Mouse (Mus musculus) right cerebral cortex, postnatal 14 days (tissue): ENCODE results near the gene Wbp2.
"Not testable (repeated sequence)": the region's sequence is repeated elsewhere in the genome, so short reads cannot be mapped to it uniquely, and the experiment has no call there.

ENCODE experiments used
- DNase-seq: peaks from one replicate; pipeline ENCODE4 v3.0.0; 2022

Wbp2 gene

DNA sequence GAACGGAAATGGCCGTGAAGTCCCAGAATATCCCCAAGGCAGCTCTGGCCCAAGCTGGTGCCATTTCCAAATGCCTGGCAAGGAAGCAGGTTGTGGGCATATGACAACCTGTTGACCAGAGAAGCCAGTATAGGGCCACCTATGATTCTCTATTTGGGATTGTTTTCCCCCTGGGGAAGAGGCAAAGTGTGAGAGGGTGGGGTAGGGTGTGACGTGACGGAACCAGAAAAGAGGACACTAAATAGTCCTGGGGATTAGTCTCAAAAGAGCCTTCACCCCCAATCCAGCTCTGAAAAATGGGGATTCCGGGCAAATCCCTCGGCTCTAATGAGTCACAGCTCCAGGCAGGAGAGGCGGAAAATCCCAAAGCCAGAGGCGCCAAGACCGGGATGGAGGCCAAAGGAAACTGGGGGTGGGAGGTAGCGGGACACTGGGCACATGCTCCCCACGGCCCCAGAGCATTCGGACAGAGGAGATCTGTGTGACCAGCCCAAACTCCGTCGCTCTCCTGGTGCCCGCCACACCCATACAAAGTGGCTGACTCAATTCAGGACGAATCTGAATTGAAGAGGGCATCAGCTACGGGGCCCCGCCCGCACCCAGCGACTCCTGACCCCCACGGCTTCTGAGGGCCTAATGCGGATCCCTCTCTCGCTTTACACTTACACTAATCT is 21.8 kb upstream of the Wbp2 start:
- no peak for DNase-seq

DNA sequence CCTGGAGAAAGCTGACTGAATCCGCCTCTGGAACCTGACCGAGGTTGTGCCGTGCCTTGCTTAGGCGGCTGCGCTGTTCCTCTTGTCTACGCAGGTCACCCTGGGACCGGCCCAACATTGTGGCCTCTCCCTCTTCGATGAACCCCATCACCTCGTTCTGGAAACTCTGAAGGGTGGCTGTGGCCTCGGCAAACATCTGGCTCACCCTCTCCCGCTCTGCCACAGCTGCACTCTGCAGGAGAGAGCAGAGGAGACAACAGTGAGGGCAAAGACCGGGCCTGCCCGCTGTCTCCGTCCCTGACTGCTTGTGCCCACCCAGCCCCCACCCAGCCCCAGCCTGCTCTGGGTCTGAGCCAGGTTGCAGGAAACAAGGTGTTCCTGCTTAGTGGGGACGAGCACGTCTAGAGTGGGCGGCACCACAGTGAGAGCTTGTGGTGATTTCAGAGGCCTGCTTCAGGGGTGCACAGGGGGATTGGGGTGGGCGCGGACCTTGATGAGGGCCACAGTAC is 21.0 kb upstream of the Wbp2 start:
- no peak for DNase-seq

DNA sequence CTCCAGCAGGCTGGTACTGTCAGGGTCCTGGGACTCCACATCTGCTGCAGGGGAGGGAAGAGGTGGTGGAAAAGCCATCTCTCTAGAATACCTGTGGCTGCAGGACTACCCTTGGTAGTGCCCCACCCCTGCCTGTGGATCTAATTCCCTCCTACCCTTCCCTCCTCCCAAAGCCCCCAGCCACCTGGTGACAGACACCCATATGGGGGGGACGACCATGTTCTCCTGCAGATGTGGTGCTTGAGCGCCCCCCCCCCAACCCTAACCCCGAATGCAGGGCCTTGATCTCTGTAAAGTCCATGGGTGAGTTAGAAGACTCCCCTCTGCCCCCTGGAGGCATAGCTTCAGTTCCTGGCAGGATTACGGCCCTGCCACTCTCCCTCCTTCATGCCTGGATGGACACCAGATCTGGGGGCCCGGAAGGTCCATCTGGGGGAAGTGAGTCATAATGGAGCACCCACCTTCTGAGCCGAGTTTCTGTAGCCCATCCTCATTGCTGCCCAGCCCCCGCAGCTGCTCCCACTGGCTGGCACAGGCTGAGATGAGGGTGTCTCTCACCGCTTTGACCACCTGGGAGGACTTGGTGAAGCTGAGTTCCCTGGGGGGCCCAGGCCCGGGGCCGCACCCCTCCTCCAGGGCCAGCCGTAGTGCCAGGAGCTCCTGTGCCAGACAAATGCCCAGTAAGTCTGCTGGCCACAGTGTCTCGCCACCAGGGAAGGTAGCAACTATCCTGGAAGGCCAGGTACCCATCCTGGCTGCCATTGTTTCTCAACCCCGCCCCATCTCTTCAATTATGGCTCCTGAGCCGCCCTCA is 20.4 kb upstream of the Wbp2 start:
- no peak for DNase-seq

DNA sequence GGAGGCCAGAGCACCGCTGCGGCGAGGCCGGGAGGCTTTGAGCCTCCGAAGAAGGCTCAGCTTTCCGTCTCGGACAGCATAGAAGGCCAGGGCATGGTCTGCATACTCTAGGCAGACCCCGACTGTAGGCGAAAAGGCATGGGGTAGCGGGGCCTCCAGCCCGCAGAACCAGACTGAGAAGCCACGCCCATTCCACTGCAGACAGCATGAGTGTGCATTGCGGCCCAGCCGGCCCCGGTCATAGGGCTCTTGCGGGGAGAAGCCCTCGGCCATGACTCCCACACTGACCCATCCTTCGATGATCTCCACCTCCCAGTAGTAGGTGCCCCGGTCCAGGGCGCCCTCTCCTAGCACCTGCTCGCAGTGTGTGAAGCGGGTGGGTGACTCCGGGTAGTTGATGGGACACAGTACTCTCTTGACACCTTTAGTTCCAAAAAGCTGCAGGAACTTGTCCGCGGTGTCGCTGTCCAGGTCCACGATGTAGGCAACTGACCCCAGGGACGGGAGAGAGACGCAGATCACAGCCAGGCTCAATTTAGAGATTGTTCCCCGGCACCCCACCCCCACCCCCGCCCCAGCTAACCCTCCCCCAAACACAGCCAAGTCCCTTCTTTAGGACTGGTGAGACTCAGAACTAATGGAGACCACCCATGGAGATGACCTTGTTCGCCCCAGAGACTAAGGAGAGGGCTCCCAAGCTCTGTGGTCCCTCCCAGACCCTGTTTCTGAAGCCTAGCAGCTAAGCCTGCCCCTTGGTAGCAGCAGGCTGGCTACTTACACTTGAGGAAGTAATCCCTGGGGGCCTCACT is 19.6 kb upstream of the Wbp2 start:
- no peak for DNase-seq

DNA sequence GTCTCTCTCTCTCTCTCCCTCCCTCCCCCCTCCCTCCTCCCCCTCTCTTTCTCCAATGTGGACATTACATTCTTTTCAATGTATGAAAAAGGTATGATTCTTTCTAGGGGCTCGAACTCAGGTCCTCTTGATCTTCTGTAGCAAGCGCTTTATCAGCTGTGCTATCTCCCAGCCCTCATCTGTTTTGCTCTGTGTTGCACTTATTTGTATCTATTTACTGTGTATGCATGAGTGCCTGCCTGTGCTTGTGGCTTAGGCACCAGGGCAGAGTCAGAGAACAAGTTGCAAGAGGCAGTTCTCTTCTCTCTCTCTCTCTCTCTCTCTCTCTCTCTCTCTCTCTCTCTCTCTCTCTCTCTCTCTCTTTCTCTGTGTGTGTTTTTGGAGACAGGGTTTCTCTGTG is 18.3 kb upstream of the Wbp2 start:
- DNase-seq, result no peak

DNA sequence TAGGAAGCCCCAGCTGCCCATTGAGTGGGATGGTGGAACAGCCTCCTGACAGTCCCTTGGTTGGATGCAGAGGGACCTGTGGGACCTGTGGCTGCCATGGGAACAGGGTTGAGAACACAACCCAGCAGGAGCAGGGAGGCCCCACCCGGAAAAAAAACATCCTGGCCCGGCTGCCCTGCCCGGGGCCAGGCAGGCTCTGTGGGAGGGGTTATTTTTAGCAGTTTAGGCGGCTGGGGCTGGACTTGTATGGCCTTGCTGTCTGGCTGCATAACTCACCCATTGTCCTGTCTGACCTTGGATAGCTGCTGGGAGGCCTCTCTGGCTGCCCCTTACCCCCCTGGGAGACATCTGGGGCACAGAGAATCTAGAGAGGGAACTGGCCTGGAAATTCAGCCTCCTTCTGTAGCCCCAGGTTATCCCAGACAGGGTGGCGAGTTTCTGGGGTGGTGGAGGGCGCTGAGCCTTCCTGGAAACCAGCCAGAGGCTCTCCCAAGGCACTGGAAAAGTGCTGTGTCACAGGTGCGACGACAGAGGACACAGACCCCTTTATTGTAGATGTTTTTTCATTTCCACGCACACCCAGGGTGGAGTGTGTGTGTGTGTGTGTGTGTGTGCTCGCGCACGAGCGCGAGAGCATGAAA is 17.3 kb upstream of the Wbp2 start:
- DNase-seq, result no peak

DNA sequence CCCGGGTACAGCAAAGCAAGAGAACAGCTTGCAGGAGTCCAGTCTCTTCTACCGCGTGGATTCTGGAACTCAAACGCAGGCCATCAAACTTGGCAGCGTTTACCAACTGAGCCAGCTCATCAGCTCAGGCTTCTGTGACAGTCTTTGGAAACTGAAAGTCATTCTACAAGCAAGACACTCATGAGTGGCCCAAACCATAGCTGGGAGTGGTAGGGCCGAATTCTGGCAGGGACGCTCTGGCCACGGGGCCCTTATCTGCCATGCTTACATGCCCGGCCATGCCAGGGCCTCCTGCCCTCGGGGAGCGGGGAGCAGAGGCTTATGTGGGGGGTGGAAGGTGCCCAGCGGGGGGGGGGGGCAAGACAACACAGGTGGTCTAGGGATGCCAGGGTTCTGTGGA is 16.8 kb upstream of the Wbp2 start:
- DNase-seq, result no peak

DNA sequence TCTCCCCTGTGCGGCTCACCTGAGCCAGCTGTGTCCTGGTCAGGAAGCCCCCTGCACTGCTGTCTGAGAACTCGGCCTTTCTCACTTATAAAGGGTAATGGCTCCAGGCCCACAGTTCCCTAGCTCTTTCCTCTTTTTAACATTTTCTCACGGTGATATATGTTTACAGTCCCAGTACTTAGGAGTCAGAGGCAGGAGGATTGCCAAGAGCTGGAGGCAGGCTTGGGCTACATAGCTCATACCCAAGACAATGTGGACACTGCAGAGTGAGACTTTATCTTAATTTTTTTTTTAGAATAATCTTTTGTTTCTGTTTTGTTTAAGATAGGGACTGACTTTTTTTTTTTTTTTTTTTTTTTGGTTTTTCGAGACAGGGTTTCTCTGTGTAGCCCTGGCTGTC is 15.7 kb upstream of the Wbp2 start:
- no peak for DNase-seq

DNA sequence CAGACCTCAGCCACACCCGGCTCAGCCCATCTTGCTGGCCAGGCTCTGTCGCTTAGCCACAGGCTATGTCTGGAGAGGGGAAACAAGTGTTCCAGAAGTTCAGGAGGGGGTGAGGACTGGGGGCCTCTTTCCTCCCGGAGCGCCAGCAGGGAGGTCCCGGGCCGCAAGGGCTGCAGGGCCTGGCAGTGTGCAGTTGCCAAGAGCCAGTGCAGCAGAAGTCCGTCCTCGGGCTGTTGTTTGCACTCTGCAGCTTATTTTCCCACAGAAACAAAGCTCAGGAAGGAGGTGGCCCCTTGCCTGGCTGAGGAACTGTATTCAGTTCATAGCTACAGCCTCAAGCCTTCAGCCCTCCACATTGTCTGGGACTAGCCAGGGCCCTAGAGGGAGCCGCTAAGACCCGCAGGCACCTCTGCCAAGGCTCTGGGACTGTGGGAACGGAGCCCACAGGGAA is 15.2 kb upstream of the Wbp2 start:
- no peak for DNase-seq

DNA sequence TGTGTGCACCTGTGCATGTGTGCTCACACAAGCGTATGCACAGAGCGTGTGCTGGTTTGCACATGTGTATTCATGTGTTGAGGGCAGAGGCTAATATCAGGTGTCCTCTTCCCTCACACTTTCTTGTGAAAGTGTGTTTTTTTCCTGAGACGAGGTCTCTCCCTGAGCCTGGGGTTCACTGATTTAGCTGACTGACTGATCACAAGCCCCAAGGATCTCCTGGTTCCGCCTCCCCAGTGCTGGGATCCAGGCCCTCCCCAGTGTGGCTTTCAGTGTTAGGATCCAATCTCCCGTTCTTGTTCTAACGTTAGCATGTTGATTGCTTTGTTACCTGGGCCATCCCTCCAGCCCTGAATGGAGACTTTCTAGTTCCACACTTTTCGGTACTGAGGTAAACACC is 14.0 kb upstream of the Wbp2 start:
- no peak for DNase-seq

DNA sequence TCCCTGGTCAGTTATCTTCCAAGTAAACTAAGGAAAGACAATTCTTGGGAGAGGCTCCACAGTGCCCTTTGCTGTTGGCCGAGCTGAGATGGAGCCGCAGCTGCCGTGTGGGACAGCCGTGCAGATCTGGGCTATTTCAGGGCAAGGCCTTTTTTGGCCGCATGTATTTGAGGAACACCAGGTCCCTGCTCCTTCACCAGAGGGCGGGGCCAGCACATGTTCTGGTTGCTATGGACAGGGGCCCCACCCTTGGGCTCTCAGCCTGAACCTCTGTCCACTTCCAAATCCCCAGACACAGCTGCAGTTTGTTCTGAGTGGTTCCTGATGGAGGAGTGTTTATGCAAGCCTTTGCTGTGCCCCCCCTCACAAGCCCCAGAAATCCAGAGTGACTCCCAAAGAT is 13.6 kb upstream of the Wbp2 start:
- no peak for DNase-seq

DNA sequence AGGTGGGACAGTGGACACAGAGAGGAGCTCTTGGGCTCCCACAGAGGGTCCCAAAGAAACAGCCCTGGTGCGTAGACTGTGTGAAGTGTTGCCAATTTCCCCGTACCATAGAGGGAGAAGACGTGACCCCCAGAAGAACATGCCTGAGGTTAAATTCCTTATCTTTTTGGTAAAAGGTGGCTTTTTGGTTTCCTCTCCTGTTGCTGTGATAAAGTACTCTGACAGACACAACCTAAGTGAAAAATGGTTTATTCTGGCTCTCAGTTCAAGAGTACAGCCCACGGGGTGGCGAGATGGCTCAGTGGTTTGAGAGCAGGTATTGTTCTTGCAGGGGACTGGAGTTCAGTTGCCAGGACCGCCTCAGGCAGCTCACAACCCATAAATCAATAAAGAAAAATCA is 12.7 kb upstream of the Wbp2 start:
- no peak for DNase-seq

DNA sequence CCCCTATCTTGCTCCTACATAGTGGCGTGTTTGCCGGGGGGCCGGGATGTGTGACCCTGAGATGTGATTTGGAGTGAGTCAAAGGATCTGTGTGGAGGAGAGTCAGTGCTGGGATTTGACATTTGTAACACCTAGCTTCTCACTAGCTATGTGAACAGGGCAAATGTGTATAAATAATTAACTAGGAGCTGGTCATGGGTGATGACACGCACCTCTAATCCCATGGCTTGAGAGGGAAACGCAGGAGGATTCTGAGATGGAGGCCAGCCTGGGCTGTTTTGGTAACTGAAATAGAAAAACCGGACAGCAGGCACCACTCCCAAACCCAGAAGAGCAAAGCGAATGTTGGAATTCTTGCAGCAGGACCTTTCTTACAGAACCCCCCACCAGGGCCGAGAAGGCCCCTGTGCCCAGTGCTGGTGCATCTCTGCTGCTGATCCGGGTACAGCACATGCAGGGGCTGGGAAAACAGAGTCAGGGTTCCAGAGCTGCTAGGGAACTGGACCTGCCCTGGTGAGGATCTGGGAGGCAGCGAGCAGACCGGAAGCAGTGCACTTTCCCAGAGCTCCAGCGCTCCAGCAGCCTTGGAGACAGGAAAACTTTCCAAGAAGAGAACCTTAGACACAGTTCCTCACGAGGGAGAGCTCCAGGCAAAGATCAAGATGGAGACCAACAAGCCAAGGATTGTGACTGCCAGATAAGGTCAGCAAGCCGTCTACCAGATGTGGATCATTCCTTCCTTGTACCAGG is 12.1 kb upstream of the Wbp2 start:
- DNase-seq, result no peak

DNA sequence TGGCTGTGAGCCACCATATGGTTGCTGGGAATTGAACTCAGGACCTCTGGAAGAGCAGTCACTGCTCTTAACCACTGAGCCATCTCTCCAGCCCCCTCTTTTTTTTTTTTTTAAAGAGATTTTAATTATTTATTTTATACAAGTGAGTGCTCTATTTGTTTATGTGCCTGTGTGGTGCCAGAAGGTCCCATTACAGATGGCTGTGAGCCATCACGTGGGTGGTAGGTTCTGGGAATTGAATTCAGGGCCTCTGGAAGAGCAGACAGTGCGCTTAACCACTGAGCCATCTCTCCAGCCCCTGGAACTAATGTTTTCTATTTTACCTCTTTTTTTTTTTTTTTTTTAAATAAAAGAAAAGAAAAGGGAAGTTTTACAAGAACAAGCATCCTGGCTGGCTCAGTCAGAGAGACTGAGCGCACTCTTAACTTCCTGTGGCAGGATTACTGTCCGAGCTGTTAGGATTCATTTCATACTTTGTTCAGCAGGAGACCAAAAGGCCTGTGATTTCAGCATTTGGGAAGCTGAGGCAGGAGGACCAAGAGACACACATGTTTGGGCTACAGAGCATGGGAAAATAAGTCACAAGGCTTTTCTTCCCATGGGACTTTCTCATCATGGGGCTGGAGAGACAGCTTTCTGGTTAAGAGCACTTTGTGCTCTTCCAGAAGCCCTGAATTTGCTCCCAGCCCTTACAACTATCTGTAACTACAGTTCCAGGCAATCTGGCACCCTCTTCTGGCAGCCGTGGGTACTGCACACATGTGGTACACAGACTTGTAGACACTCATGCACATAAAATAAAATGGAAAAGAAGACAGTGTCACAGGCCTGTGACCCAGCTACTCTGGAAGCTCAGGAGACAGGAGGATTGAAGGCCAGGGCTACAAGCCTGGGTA is 9.7 kb upstream of the Wbp2 start:
- DNase-seq, result no peak

DNA sequence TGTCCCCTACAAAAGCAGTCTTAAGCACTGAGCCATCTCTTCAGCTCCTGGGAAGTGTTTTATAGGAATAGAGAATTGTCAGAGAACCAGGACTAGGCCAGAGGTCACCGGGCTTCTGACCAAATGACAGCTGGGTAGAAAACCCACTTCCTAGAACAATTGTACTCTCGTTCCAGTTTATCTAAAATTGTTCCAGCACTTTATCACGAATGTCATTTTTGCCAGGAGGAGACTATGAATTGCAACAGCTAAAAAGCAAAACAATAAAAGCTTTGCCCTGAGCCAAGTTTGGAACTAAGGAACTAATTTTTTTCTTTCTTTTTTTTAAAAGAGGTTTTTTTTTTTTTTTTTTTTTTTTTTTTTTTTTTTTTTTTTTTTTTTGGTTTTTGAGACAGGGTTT is 8.8 kb upstream of the Wbp2 start:
- no peak for DNase-seq

DNA sequence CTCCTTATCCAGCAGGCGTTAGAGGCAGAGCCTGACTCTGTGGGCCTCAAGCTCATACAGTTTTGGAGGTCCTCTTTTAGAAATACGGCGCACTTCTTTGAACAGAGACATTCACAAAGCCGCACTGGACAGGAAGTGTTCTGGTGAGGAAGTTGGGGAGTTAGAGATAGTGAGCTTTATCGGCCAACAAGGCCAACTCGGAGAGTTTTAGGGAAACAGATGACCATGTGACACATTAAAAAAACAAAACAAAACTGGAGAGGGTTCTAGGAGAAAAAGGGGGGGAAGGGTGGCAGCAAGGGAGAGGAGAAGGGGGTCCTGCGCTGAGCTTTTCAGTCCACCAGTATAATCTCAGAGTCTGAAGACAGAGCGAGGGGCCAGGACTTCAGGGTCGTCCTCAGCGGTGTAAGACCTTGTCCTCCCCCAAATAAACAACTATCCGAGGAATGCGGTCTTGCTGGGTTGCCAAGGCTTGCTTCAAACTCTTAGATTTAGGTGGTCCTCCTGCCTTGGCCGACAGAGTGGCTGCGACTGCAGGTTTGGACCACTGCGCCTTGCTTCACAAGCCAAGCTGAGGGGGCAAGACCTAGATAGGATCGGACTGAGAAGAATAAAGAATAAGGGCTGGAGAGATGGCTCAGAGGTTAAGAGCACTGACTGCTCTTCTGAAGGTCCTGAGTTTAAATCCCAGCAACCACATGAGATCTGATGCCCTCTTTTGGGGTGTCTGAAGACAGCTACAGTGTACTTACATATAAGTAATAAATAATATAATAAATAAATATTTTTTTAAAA is 7.2 kb upstream of the Wbp2 start:
- no peak for DNase-seq

DNA sequence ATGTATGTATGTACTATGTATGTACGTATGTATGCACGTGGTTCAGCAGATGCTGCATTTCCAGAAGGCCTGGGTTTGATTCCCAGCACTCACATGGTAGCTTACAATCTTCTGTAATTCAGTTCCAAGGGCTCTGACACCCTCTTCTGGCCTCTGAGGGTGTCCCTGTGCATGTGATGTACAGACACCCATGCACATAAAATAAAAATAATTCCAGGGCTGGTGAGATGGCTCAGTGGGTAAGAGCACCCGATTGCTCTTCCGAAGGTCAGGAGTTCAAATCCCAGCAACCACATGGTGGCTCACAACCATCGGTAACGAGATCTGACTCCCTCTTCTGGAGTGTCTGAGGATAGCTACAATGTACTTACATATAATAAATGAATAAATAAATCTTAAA is 6.2 kb upstream of the Wbp2 start:
- not testable (repeated sequence) for DNase-seq

DNA sequence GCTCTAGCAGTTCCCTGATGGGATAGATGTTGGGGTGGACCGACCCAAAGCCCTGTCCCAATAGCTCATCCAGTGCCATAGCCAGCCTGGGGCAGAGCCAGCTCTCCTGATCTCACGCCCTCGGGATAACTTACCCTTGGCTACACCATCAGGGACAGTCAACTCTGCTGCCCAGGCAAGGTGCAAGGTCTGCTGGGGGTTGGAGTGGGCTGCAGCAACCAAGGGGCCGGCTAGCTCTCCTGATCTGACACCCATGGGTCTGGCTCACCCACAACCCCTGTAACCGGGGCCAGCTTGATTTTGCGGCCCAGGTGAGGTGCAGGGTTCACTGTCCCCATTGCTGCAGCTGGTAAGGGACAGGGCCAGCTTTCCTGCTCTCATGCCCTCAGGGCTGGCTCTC is 4.8 kb upstream of the Wbp2 start:
- no peak for DNase-seq

DNA sequence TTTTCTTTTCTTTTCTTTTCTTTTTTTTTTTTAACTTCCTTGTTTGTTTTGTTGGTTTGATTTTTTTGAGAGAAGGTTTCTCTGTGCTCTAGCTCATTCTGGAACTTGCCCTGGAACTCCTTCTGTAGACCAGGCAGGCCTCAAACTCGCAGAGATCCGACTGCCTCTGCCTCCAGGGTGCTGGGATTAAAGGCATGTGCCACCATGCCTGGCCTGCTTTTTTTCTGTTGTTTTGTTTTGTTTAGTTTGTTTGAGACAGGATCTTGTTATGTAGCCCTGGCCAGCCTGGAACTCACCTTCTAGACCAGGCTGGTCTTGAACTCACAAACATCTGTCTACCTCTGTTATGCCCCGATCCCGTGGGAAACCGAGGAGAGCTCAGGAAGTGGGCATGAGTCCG is 2.8 kb upstream of the Wbp2 start:
- DNase-seq, result no peak

DNA sequence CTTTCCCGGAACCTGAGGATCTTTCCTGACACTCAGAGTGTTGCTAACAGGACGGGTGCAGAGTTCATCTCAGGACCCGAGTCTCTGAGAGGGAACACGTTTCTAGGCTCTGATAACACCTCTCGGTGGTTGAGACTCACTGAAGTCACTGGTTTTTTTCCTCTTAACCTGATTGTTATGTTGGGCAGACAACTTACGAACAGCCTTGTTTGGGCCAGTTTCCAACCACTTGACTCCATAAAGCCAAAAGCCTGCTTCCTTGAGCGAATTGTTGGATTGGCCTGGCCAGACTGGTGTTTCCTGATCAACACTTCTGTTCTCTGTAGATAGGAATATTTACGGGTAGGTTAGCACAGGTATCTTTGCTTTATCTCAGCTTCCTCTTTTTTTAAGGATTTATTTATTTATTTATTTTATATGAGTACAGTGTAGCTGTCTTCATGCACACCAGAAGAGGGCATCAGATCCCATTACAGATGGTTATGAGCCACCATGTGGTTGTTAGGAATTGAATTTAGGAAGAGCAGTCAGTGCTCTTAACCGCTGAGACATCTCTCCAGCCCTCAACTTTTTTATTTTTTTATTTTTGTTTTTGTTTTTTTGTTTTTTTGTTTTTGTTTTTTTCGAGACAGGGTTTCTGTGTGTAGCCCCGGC is 2.1 kb upstream of the Wbp2 start:
- no peak for DNase-seq
